Comparison of ENCODE assay signal across 11 mouse cellular contexts in genomic region chr2:19263375-19263774, GRCm38 (mm10).
DNase-seq lines count a peak whose midpoint lies in the region; ATAC-seq and TF ChIP-seq lines count a peak whose summit lies in the region.
"Had no signal": no experiment of that assay in that cellular context is flagged by ENCODE, and none has a peak within 500 bp of the region (broad histone marks: within the 10 kb centered on the region; RNA-seq: fewer than 3 reads in every experiment).

No protein-coding gene starts in this region.

- H3K4me3 ChIP-seq in forebrain, embryonic 14.5 days (ENCODE audit: low read depth, low read length) = no peak overlapping the region
- H3K4me3 ChIP-seq in forebrain, postnatal 0 days (ENCODE audit: low read depth, low read length) = no peak overlapping the region
- H3K4me3 ChIP-seq in limb, embryonic 11.5 days (ENCODE audit: low read depth, low read length) = no peak overlapping the region
- no peak overlapping the region for H3K4me3 ChIP-seq in limb, embryonic 10.5 days
- H3K4me3 ChIP-seq in CH12.LX (replicated peaks in 1 of 3; ENCODE audit: low read depth in 2 of 3, low read length in 2 of 3, poor library complexity in 1 of 3) = no peak overlapping the region
- H3K4me3 ChIP-seq: limb, embryonic 15.5 days had no signal

- peak; percentile 22 for TF ChIP-seq RAD21 in CH12.LX (IDR thresholded peaks at IDR 0.05; ENCODE audit: low read depth, low read length)

- no peak for TF ChIP-seq EP300 in CH12.LX (IDR thresholded peaks at IDR 0.05; ENCODE audit: low read length)

- H3K27me3 ChIP-seq in forebrain, embryonic 14.5 days (replicated peaks; ENCODE audit: control insufficient read depth, insufficient read depth, low read length) = no peaks in the 10 kb centered on the region
- H3K27me3 ChIP-seq in forebrain, postnatal 0 days (ENCODE audit: insufficient read depth, low read length) = no peaks in the 10 kb centered on the region
- 0 out of 2 replicates have a peak, but pooled peaks cover under 1% of the 10 kb centered on the region for H3K27me3 ChIP-seq in limb, embryonic 11.5 days (ENCODE audit: control insufficient read depth, insufficient read depth, low read length)
- peaks cover 35% of the 10 kb centered on the region for H3K27me3 ChIP-seq in limb, embryonic 10.5 days (ENCODE audit: low read depth, poor library complexity, severe bottlenecking)
- H3K27me3 ChIP-seq in CH12.LX (replicated peaks) = no peaks in the 10 kb centered on the region
- H3K27me3 ChIP-seq: limb, embryonic 15.5 days had no signal

- no peaks in the 10 kb centered on the region for H3K36me3 ChIP-seq in forebrain, embryonic 14.5 days (ENCODE audit: control insufficient read depth, insufficient read depth, low read length)
- no peaks in the 10 kb centered on the region for H3K36me3 ChIP-seq in forebrain, postnatal 0 days (ENCODE audit: insufficient read depth)
- no peaks in the 10 kb centered on the region for H3K36me3 ChIP-seq in limb, embryonic 11.5 days (ENCODE audit: control insufficient read depth, insufficient read depth, low read length)
- no peaks in the 10 kb centered on the region for H3K36me3 ChIP-seq in limb, embryonic 10.5 days
- no peaks in the 10 kb centered on the region for H3K36me3 ChIP-seq in CH12.LX (replicated peaks in 1 of 2; ENCODE audit: control insufficient read depth in 1 of 2, insufficient read depth in 1 of 2, low read length in 1 of 2)
- H3K36me3 ChIP-seq: limb, embryonic 15.5 days had no signal

- no peak for TF ChIP-seq POLR2A in CH12.LX (IDR thresholded peaks at IDR 0.05; ENCODE audit: low read depth, low read length)

- peak; percentile 18; the same call in 1 of the 2 replicates for ATAC-seq in forebrain, embryonic 14.5 days
- ATAC-seq in forebrain, postnatal 0 days = no peak; the same call in 1 of the 2 replicates
- ATAC-seq in limb, embryonic 11.5 days (ENCODE audit: insufficient number of reproducible peaks, low FRiP score, low TSS enrichment, low read depth) = no peak
- ATAC-seq: intestine, embryonic 16.5 days had no signal

- H3K79me2 ChIP-seq in CH12.LX (replicated peaks; ENCODE audit: control insufficient read depth, extremely low read depth, insufficient read depth, poor library complexity, severe bottlenecking) = no peaks in the 10 kb centered on the region

- no peak overlapping the region for H3K9ac ChIP-seq in forebrain, embryonic 14.5 days (ENCODE audit: low read length)
- H3K9ac ChIP-seq in forebrain, postnatal 0 days = no peak overlapping the region
- H3K9ac ChIP-seq in limb, embryonic 11.5 days (ENCODE audit: low read length) = no peak overlapping the region
- H3K9ac ChIP-seq in CH12.LX (ENCODE audit: insufficient read depth, low read depth) = no peak overlapping the region
- H3K9ac ChIP-seq: limb, embryonic 15.5 days had no signal

- no peak for DNase-seq in forebrain, embryonic 14.5 days (ENCODE audit: low spot score)
- DNase-seq in forebrain, postnatal 0 days = no peak
- DNase-seq in limb, embryonic 11.5 days (ENCODE audit: low spot score) = peak; percentile 29
- no peak for DNase-seq in limb, embryonic 10.5 days (ENCODE audit: low spot score)
- DNase-seq in CH12.LX (ENCODE audit: extremely low read depth) = peak; percentile 20
- DNase-seq in lung, postnatal 14 days = peak; percentile 4
- no peak for DNase-seq in urinary bladder, postnatal 25 days (ENCODE audit: low spot score)
- no peak for DNase-seq in adrenal gland, postnatal 4 days (ENCODE audit: low spot score in 2 of 2)
- DNase-seq: gastrocnemius, postnatal 36 days had no signal

- in situ Hi-C loops in CH12.LX (cut with MboI; ENCODE audit: low pct_ligation_motif_present, low pct_unique_long_range_greater_than_20kb, low sequenced_read_pairs) = no loop called here

- WGBS in forebrain, embryonic 14.5 days = 55% methylated on average over 5 of the region's 5 CpGs
- WGBS in forebrain, postnatal 0 days = 53% methylated on average over 5 of the region's 5 CpGs
- 61% methylated on average over 5 of the region's 5 CpGs for WGBS in limb, embryonic 11.5 days
- 57% methylated on average over 5 of the region's 5 CpGs for WGBS in limb, embryonic 10.5 days

- H3K4me1 ChIP-seq in forebrain, embryonic 14.5 days (ENCODE audit: control insufficient read depth, insufficient read depth, low read length) = no peaks in the 10 kb centered on the region
- no peaks in the 10 kb centered on the region for H3K4me1 ChIP-seq in forebrain, postnatal 0 days (ENCODE audit: insufficient read depth)
- no peaks in the 10 kb centered on the region for H3K4me1 ChIP-seq in limb, embryonic 11.5 days (ENCODE audit: control insufficient read depth, insufficient read depth, low read length)
- no peaks in the 10 kb centered on the region for H3K4me1 ChIP-seq in limb, embryonic 10.5 days
- no peaks in the 10 kb centered on the region for H3K4me1 ChIP-seq in CH12.LX (ENCODE audit: control insufficient read depth in 1 of 2, insufficient read depth in 2 of 2)
- H3K4me1 ChIP-seq: limb, embryonic 15.5 days had no signal

- TF ChIP-seq CTCF in forebrain, postnatal 0 days (IDR thresholded peaks at IDR 0.05; ENCODE audit: low read depth) = no peak
- peak in 1 of 2 experiments; percentile 66; a peak in 2 of 4 replicates for TF ChIP-seq CTCF in CH12.LX (conservative IDR thresholded peaks at IDR 0.05 in 1 of 2, IDR thresholded peaks at IDR 0.05 in 1 of 2; ENCODE audit: low read depth in 2 of 2, low read length in 2 of 2)

- no peaks in the 10 kb centered on the region for H3K9me3 ChIP-seq in forebrain, embryonic 14.5 days (replicated peaks; ENCODE audit: control insufficient read depth, low read length)
- H3K9me3 ChIP-seq in forebrain, postnatal 0 days (ENCODE audit: low read length) = no peaks in the 10 kb centered on the region
- H3K9me3 ChIP-seq in limb, embryonic 11.5 days (ENCODE audit: control insufficient read depth, low read length) = no peaks in the 10 kb centered on the region
- H3K9me3 ChIP-seq in limb, embryonic 10.5 days (replicated peaks) = no peaks in the 10 kb centered on the region
- no peaks in the 10 kb centered on the region for H3K9me3 ChIP-seq in CH12.LX (replicated peaks; ENCODE audit: low read length)
- H3K9me3 ChIP-seq: limb, embryonic 15.5 days had no signal

- no peak overlapping the region for H3K27ac ChIP-seq in forebrain, embryonic 14.5 days (ENCODE audit: low read depth, low read length)
- no peak overlapping the region for H3K27ac ChIP-seq in forebrain, postnatal 0 days (ENCODE audit: low read depth, low read length)
- H3K27ac ChIP-seq in limb, embryonic 11.5 days (replicated peaks; ENCODE audit: low read depth, low read length) = no peak overlapping the region
- no peak overlapping the region for H3K27ac ChIP-seq in limb, embryonic 10.5 days
- H3K27ac ChIP-seq in CH12.LX (ENCODE audit: insufficient read depth, low read depth) = no peak overlapping the region
- H3K27ac ChIP-seq: limb, embryonic 15.5 days had no signal

- H3K4me2 ChIP-seq in forebrain, embryonic 14.5 days (ENCODE audit: low read length) = no peak overlapping the region
- H3K4me2 ChIP-seq in forebrain, postnatal 0 days (ENCODE audit: low read depth) = no peak overlapping the region
- H3K4me2 ChIP-seq in limb, embryonic 11.5 days (ENCODE audit: low read depth, severe bottlenecking) = no peak overlapping the region
- no peak overlapping the region for H3K4me2 ChIP-seq in CH12.LX (ENCODE audit: insufficient read depth, low read depth, poor library complexity, severe bottlenecking)
- H3K4me2 ChIP-seq: limb, embryonic 15.5 days had no signal

- dilution Hi-C loops in CH12.LX (cut with MboI; ENCODE audit: extremely low pct_ligation_motif_present, extremely low pct_unique_long_range_greater_than_20kb, low sequenced_read_pairs) = no loop called here

TF ChIP-seq in CH12.LX, 34 proteins besides CTCF, POLR2A, EP300 and RAD21:
- TF ChIP-seq SMC3 (IDR thresholded peaks at IDR 0.05; ENCODE audit: low read depth, low read length) (peak; percentile 68), SIN3A (IDR thresholded peaks at IDR 0.05; ENCODE audit: low read length) (no peak)

Comparison
In these comparisons a context has a peak if more than half of its experiments do, and no peak if none do; other contexts are left out.
1. DNase-seq: peak in limb, embryonic 11.5 days (single experiment), CH12.LX (single experiment) and lung, postnatal 14 days (single experiment); none in forebrain, embryonic 14.5 days (single experiment), forebrain, postnatal 0 days (single experiment), limb, embryonic 10.5 days (single experiment), urinary bladder, postnatal 25 days (single experiment) and adrenal gland, postnatal 4 days (0 of 2).